Mouse (Mus musculus) yolk sac, embryonic 10.5 days (tissue): Measurements from ENCODE around the gene Furin.

Source experiments
- DNase-seq: peaks from one replicate; pipeline ENCODE4 v3.0.0-alpha.2; 2017; ENCODE audit warnings: low spot score

Gene Furin

DNA sequence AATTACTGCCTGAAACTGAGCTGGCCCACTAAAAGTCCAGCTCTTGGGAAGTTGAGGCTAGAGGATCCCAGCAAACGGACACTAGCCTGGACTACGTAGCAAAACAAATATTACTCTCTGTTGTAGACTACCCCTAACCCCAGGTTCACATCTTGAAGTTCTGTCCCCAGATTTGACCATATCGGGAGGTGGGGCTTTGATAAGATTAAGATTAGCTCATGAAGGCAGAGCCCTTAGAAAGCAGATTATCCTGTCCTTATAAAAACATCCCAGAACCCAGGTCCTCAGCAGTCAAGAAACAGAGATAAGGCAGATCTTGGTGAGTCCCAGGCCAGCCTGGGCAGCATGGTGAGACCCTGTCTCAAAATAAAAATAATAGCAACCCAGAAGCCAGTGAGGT lies 33.1 kb downstream of the Furin start:
- DNase-seq = no peak

DNA sequence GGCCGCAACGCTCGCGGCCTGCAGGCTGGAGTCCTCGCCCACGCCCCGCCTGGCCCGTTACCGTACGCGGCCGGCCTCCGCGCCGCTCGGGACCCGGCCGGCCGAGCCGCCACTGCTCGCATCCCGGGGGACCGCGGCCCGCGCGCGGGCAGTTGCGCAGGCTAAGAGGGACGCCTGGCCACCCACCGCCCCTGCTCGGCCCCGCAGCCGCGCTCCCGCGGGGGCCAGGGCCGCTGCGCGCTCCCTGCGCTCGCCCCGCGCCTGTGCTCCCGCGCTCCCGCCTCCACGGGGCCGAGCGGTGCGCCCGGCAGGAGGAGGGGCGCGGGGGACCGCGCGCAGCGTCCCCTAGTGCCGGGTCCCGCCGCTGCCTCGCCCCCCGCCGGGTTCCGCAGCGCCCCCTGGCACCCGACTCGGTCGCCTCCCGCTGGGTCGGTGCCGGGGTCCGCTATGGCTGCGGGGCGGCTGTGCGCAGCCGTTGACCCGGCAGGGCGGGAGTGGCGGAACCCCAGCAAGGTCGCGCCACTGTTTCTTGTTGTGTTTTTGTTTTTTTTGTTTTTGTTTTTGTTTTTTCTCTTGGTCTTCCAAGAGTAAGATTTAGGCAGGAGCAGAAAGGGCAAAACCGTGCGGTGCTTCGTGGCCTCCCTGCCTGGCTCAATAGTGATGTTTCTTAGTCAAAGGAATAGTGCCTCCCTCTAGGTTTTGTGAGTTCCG lies 34.0 kb downstream of the Furin start, which contains the start of gene Man2a2:
TSS of gene Man2a2 (minus strand) at position 335 of the 711 bp plus-strand sequence.
- peak; percentile 41 for DNase-seq

DNA sequence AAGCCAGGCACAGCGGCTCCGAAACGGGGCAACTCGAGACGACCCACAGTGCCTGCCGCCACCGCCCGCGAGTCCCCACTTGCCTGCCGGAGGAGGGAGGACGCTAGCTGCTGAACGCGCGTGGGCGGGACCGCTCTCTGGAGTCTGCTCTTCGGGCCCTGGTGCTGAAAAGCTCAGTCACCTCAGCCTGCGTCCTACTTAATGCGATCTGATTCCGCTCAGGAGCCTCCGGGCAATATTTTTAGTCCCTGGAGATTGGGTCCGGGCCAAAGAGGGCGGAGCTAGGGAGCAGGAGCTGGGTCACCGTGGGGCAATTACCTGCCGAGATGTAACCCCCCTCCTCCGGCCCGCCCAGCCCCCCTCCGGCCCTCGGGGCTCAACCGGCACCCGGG lies 34.6 kb downstream of the Furin start:
- peak; percentile 68 for DNase-seq

DNA sequence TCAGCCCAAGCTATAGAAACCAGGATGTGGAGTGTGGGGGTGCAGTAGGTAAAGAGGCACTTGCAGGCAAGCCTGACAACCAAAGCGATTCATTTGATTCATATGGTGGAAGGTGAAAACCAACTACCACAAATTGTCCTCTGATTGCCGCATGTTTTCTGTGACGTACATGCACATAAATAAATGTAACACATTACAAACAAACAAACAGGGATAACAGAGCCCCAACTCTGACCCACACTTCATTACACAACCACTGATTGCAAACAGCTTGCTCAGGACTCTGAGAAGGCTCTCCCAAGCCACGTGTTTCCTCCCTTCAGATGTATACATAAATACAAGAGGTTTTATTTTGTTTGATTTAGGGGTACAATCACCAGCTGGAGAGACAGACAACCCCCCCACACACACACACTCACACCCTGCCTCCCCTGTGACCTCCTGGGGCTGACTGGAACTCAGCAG lies 35.2 kb downstream of the Furin start:
- DNase-seq = no peak

DNA sequence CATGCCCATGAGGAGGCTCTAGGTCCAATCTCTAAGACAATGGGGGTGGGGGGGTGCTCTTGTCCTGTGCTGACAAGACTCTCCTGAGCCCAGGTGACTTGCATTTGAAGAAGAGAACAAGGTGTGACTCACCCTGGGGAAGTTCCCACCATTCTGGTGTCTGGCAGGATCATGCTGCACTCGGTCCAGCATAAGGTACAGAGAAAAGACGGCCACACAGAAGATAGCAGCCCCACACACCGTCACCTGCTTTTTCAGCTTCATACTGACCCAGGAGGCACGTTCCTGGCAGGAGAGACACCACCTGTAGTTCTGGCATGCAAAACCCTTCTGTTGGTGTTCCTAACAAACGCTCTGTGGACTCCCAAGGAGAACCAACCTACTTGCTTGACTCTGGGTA lies 35.8 kb downstream of the Furin start:
- no peak for DNase-seq

DNA sequence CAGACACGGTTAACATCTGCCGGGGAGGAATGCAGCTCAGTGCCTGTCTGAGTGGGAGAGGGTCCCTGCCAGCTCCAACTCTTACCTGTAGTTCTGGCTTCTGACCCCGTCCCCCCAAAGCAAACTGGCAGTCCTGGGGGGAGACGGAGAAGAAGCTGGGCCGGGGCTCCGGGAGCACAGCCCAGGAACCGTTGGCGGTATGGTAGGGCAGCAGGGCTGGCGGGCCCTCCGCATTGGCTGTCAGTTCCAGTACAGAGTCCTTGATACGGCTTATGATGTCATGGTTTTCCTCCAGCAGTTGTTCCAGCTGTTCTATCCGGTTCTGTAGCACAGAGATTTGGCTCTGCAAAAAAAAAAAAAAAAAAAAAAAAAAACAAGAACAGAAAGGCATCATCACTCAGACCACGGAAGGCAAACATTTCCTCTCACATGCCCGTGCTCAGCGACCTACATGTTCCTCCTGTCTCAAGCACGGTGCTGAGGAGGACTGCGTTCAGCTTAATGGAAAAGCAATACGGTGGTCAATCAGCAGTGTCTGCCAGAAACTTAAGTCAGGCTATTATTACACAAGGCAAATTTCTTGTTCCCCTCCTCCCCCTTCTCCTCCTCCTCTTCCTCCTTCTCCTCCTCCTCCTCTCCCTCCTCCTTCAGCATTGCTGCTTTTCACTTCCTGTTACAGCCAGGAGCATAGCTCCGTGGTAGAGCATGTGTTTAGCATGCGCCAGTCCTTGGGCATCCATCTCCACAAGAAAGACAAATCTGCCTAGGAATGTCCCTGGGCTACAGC lies 36.4 kb downstream of the Furin start:
- DNase-seq = no peak

DNA sequence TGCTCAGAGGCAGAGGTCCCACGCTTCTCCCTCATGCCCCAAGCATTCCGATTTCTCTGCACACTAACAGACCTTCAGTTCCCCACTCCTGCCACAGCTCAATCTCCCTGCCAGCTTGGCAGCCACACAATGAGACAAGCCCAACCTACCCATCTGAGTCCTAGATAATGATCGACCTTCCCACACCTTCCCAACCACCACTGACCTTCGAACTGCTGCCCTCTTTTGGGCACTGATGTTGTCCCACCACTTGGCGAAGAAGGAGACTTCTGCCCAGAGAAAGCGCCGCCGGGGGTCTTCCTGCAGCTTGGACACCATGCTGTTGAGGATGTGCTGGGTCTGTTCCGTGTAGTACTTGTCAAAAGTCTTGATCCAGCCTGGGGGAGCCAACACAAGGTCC lies 37.2 kb downstream of the Furin start:
- no peak for DNase-seq

DNA sequence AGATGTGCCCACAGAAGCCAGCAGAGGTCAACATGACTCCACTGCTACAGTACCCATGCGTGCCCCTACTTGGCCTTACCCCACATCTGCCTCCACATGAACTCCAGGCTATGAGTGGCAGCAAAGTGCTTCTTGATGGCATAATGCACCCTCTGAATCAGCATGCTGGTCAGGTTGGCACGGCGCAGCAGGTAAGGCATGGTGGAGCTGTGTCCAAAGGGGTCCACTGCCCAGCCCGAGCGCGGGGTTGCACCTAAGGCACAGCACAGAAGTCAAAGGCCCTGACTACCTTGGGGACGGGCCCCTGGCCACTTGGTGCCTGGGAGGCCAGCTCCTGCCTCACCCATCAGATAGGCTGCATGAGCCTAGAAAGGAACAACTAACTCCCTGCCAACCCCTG lies 38.0 kb downstream of the Furin start:
- no peak for DNase-seq

DNA sequence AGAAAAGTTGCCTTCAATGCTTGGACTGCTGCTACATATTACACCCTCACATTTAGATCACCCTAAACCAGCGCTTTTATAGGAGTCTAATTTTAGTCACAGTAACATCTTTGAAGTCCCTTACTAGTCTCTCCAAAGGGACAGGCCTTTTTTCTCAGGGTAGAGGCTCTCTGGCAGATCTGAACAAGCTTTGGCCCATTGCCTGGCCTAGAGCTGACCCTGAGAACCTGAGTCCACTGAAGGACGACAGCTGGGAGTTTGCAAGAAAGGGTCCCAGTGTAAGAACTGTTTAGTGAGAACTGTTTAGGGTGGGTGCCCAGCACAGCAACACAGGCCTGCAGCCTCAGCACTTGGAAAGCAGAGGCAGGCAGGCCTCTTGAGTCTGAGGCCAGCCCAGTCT lies 39.5 kb downstream of the Furin start:
- no peak for DNase-seq

DNA sequence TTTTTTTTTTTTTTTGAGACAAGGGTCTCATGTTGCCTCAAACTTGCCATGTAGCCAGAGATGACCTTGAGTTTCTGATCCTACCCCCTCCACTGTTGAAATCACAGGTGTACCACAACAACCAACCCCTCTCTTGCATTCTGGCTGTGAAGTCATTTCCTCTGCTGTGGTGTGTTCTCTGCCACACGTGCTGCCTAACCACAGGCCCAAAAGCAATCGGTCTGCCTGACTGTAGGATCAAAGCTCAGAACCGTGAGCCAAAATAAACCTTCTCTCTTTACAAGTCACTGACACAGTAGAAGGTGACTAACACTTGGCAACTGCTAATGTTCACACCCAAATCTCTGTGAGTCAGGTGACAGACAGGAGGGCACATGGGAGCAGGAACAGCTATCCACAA lies 44.8 kb downstream of the Furin start:
- no peak for DNase-seq

DNA sequence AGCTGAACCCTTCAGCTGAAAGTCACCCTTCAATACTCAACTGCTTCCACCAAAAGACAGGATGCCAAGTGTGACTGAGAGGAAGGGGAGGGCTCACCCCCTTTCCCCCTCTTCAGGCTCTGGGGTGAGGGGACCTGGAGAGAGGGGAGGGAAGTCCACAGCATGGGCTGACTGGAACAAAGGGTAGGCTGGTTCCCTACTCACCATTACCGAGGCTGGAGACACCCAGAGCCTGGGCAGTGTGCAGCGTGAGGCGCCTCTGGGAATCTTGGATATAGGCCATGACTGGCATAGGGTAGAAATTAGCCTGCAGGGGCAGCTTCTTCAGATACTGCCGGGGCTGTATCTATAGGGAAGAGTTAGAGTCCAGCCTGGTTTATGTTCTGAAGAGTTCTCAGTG lies 47.2 kb downstream of the Furin start:
- no peak for DNase-seq

DNA sequence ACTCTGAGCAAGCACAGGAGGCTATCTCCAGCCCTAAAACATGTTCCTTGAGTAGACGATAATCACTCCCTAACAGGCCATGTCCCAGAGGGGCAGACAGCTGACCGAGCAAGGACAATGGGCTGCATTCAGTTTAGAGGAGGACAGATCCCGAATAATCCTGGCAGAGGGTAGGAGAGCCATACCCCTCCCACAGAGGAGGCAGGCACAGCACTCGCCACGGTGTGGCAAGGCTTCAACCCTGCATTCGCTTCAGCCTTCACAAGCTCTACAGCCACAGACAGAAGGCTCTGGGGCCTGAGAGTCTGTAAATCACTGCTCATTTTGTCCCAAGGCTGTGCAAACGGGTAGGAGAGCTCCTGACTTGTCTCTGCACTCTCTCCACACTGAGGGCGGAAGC lies 48.1 kb downstream of the Furin start:
- DNase-seq = no peak

DNA sequence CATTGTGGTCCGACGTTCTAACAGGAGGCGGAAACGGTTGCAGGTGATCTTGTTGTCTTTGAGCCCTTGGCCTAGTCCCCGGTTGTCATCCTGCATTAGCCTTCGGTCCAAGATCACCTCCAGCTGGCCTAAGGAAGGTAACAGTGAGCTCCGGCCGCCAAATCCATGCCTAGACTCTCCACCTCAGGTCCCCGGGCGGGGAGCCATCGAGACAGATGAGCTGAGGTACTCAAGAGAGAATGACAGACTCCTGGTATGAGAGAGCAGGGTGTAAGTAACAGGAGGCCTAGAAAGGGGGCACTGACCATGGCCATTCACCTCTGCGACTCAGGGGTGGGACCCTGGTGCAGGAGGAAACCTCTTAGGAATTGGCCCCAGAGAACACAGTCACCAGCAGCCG lies 48.9 kb downstream of the Furin start:
- no peak for DNase-seq

DNA sequence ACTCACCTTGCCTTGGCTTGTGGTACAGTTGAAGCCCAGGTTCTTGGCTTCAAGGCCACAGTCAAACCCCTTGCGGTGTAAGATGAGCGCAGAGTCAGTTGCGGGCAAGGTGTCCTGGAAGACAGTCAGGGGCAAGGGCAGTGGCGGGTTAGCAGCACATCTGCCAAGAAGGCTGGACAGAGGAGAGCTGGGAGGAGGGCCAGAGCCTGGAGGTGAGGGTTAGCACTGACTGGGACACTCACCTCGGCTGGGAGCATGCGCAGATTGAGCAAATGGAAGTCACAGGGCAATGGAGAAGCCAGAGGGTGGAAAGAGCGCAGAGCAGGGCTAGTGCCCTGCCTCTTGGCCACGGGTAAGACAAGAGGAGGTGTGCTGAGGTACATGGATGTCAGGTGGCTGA lies 52.3 kb downstream of the Furin start:
- DNase-seq = no peak

DNA sequence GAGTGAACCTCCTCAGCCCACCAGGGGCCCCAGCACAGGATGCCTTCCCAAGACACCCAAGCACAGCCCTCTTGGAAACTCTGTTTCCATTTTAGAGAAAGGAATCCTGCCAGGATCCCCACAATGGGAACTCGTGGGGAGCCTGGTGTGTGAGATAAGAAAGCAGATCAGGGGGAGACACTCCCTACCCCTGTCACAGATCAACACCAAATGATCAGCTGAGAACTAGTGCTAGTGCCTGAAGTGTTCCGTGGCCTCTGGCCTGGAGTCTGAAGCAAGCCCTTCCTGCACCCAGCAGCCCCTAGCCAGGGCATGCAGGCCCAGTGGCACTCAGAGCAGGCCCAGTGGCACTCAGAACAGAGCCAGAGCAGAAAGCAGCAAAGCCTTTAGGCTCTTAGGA lies 54.4 kb downstream of the Furin start:
- DNase-seq = no peak

DNA sequence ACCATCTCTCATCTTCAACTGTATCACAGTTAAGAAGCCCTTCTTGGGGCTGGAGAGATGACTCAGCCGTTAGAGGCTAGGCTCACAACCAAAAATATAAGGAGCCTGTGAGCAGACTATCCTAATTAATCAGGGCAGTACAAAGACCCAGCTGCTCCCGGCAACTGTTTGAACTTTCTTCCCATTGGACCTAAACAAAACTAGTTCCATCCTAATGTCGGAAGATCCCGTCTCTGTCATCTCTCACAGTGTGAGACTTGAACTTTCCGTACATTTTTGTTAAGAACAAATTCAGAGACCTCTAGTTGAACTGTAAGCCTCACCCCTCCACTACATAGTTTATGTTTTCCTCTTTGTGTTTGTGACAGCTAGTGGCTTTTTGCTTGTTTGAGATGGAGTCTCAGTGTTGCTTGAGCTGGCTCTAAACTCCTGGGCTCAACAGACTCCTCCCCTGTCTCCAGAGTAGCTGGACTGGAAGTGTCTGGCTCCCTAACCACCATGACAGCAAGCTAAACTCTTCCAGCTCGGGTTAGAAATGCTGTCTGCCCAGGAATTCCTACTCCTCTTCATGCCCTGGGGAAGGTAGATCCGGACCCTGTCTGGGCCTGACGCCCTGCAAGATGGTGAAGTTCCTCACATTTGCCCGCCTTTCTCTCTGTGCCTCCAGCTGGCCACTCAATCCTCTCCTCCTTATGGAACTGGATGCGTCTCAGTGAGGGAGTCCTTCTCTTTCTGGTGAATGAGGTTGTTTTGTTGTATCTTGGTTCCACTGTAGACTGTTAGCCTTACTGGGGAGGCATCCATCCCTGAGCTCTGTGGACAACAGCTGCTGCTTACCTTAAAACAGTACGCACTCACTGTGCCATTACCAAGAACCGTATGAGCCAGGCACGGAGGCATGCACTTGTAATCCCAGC lies 57.3 kb downstream of the Furin start:
- DNase-seq = no peak

DNA sequence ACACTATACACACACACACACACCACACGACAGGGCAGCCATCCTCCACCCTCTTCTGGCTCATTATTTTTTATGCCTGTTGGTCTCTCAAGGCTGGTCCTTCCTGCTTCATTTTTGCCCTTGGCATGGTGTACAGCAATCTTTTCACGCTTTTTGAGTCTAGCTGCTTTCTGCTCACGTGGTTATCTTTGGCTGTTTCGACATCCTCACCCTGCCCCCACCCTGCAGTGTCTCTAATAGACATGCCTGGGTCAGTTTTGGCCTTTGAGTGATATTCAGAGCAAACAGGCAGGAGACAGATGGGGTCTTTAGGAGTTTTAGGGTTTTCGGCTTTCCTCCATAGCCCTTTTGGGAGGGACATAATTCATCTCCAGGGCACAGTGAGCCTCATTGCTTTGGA lies 58.4 kb downstream of the Furin start:
- DNase-seq = no peak

DNA sequence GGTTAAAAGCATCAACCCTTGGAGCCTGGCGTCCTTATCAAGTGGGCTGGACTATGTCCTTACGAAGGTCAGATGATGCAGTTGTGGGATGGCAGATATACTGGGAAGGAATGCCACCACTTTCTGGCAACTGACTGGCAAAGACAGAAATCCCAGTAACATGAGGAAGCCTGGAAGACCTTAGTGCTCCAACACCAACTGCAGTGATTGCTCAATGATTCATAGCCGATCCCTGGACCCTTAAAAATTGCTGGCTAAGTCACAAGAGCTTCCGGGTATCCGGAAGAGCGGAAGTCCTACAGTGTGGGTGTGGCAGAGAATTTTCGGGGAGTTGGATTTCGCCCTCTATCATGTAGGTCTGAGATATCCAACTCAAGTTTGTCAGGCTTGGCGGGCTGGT lies 59.1 kb downstream of the Furin start:
- no peak for DNase-seq

DNA sequence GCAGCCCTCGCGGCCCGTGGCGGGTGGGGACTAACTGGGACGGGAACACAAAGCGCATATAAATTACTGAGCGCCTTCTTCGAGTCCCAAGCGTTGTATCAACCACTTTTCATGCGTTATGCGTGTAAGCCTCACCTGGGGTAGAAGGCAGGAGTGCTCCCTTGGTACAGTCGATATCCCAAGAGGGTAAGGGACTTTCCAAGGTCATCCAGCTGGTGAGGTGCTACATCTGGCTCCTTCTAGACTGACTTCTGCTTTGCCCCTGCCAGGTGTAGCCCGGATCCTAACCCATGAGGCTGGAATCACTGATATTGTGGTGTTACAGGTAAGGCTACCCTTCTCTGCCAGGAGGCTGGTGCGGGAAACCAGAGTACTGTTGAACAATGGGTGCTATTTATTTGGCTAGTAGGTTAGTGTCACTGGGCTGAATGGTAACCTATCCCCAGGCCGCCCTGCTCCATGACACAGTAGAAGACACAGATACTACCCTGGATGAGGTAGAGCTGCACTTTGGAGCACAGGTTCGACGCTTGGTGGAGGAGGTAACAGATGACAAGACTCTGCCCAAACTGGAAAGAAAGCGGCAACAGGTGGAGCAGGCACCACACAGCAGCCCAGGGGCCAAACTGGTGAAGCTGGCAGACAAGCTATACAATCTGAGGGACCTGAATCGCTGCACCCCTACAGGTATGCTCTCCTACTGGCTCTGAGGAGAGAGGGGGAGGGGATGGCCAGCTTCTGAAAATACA lies 61.8 kb downstream of the Furin start:
- DNase-seq = no peak

DNA sequence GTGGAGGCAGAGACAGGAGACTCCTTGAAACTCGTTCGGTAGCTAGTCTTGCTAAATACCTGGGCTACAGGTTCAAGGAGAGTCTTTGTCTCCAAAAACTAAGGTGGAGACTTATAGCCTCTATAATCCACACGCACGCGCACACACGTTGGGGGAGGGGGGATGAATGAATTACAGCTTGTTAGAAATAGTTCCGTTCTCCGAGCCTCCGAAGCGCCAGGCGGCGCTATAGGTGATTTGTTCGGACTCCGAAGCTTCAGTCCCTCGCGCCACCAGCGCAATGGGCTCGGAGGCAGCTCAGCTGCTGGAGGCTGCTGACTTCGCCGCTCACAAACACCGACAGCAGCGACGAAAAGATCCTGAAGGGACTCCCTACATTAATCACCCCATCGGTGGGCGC lies 62.4 kb downstream of the Furin start, which contains the start of gene Hddc3:
TSS of gene Hddc3 (plus strand) at position 247 of the 400 bp plus-strand sequence.
- peak; percentile 88 for DNase-seq

DNA sequence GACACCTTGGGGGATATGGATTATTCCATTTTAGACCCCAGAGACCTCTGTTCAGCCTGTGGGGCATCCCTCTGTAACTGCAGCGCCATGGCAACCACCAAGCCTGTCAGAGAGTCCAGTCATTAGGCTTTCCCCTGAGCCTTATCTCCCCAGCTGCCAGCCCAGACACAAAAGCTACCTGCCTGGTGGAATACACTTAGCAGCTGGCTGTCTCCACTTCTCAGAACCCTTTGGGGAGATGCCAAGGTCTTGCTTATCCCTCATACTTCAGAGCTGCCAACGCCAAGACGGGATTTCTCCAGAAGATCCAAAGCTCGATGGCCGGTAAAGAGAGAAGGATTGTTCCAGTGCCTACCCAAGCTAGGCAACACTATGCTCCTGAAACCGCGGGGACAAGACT lies 63.4 kb downstream of the Furin start:
- DNase-seq = no peak

DNA sequence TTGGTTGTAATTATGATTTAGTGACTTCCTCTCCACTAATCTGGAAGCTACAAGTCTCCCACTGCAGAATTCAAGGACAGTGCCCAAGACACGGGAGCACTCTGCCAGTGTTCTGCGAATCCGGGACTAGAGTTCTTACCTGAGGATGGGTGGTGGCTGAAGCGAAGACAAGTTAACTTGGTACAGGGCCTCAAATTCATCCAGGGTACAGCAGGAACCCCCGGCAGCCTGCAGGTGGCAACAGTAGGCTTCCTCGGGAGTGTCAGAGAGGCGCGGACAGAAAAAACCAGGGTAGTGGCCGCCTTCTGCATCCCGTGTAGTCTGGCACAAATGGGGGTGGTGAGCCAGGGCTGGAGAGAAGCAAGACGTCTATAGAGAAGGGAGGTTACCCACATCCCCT lies 64.4 kb downstream of the Furin start, which contains the start of gene Unc45a:
TSS of gene Unc45a (minus strand) at position 213 of the 400 bp plus-strand sequence.
- peak; percentile 68 for DNase-seq
